12 mouse cellular contexts compared by ENCODE assay signal in genomic region chr12:108049625-108050024, GRCm38 (mm10). TPM values are rescaled to one million over a fixed set of nuclear protein-coding genes. Genes with fewer than 3 reads are reported as not detected.
A peak's percentile ranks its signal among the peaks of the same experiment; 100 is the strongest.
DNase-seq lines count a peak whose midpoint lies in the region; ATAC-seq lines count a peak whose summit lies in the region.
"Had no signal": no experiment of that assay in that cellular context is flagged by ENCODE, and none has a peak within 500 bp of the region (broad histone marks: within the 10 kb centered on the region; RNA-seq: fewer than 3 reads in every experiment).

No protein-coding gene starts in this region.

- H3K27me3 ChIP-seq in midbrain, embryonic 11.5 days (ENCODE audit: control insufficient read depth, insufficient read depth, low read length), result no peaks in the 10 kb centered on the region
- H3K27me3 ChIP-seq in midbrain, embryonic 15.5 days (replicated peaks), result no peaks in the 10 kb centered on the region

- H3K9ac ChIP-seq in midbrain, embryonic 11.5 days (ENCODE audit: low read length), result no peak overlapping the region
- no peak overlapping the region for H3K9ac ChIP-seq in midbrain, embryonic 15.5 days

- H3K36me3 ChIP-seq in midbrain, embryonic 11.5 days (ENCODE audit: control insufficient read depth, insufficient read depth, low read length), result no peaks in the 10 kb centered on the region
- H3K36me3 ChIP-seq in midbrain, embryonic 15.5 days (replicated peaks), result no peaks in the 10 kb centered on the region

- WGBS in midbrain, embryonic 11.5 days, result 82% methylated on average over 13 of the region's 13 CpGs
- 81% methylated on average over 13 of the region's 13 CpGs for WGBS in midbrain, embryonic 15.5 days

- peak; percentile 23 to 25 for DNase-seq in frontal cortex, postnatal 36 days (ENCODE audit: low spot score in 2 of 2)
- no peak for DNase-seq in frontal cortex, postnatal 10 days (ENCODE audit: low spot score in 2 of 2)
- peak; percentile 78 for DNase-seq in midbrain, embryonic 11.5 days (ENCODE audit: low spot score, missing footprints)
- peak; percentile 44 for DNase-seq in gastrocnemius, postnatal 14 days
- peak; percentile 50 for DNase-seq in heart, postnatal 4 days
- DNase-seq in lung, postnatal 14 days, result no peak
- DNase-seq in cerebellum, adult 11-12 months, result no peak
- DNase-seq: cerebellum, postnatal 36 days had no signal

- no peak for ATAC-seq in midbrain, embryonic 11.5 days (ENCODE audit: low FRiP score)
- ATAC-seq in midbrain, embryonic 15.5 days (replicated peaks), result no peak
- ATAC-seq: Patski had no signal

- intact Hi-C loops in gastrocnemius, postnatal 14 days (cut with DNase I; ENCODE audit: low total_unique reads), result no loop called here

- H3K27ac ChIP-seq in midbrain, embryonic 11.5 days (ENCODE audit: low read depth, low read length), result no peak overlapping the region
- no peak overlapping the region for H3K27ac ChIP-seq in midbrain, embryonic 15.5 days
- H3K27ac ChIP-seq: macrophage had no signal

- no peaks in the 10 kb centered on the region for H3K4me1 ChIP-seq in midbrain, embryonic 11.5 days (ENCODE audit: control insufficient read depth, insufficient read depth, low read length)
- H3K4me1 ChIP-seq in midbrain, embryonic 15.5 days, result no peaks in the 10 kb centered on the region

- H3K4me2 ChIP-seq in midbrain, embryonic 11.5 days, result no peak overlapping the region
- no peak overlapping the region for H3K4me2 ChIP-seq in midbrain, embryonic 15.5 days

- no peak overlapping the region for H3K4me3 ChIP-seq in midbrain, embryonic 11.5 days (ENCODE audit: low read depth, low read length)
- no peak overlapping the region for H3K4me3 ChIP-seq in midbrain, embryonic 15.5 days
- H3K4me3 ChIP-seq: myocyte had no signal

- H3K9me3 ChIP-seq in midbrain, embryonic 11.5 days (ENCODE audit: control insufficient read depth, low read length), result no peaks in the 10 kb centered on the region
- no peaks in the 10 kb centered on the region for H3K9me3 ChIP-seq in midbrain, embryonic 15.5 days

RNA-seq across cellular contexts. Expression of gene Bcl11b, which starts 46.2 kb away (rescaled TPM):
- polyA plus RNA-seq in midbrain, embryonic 11.5 days (2014; fragmentation: Nextera tagmentation; extraction: Ambion mirVana), result 4.5 and 6.3 TPM in 2 replicates
- polyA plus RNA-seq in midbrain, embryonic 15.5 days (2015; fragmentation: Nextera tagmentation; extraction: Ambion mirVana), result 33.7 and 37.6 TPM in 2 replicates
- total RNA-seq in gastrocnemius, postnatal 14 days (2021), result under 1 TPM; 0.06 to 0.11 TPM
- total RNA-seq in heart, postnatal 4 days (2021), result 1 to 10 TPM; 1.5 to 1.6 TPM
- polyA plus RNA-seq: macrophage, myocyte had no signal

Comparison
In these comparisons a context has a peak if more than half of its experiments do, and no peak if none do; other contexts are left out.
1. DNase-seq: peak in frontal cortex, postnatal 36 days (2 of 2), midbrain, embryonic 11.5 days (single experiment), gastrocnemius, postnatal 14 days (single experiment) and heart, postnatal 4 days (single experiment); none in frontal cortex, postnatal 10 days (0 of 2), lung, postnatal 14 days (single experiment) and cerebellum, adult 11-12 months (single experiment).